Mouse (Mus musculus): ENCODE measurements around the gene Necap2.

GRCm38 (mm10) chr4:141115398-141115797, 37.2 kb upstream of the Necap2 start:
- TF ChIP-seq TAL1 (IDR thresholded peaks at IDR 0.05; ENCODE audit: low read length) = no peak
- TF ChIP-seq GATA1 (IDR thresholded peaks at IDR 0.05; ENCODE audit: low read length) = no peak

All from erythroblast, embryonic 14.5 days (primary cell).